Mouse (Mus musculus) spleen, postnatal 4 days (tissue): Measurements from ENCODE around the gene Dyrk3.

Experiments used
- DNase-seq, 2 experiments: peaks; one replicate each; pipeline ENCODE4 v3.0.0; 2022; ENCODE audit warnings: low spot score in 2 of 2

Gene Dyrk3

GRCm38 (mm10) chr1:131116430-131117011, 21.6 kb downstream of the Dyrk3 start:
- no peak for DNase-seq

DNA sequence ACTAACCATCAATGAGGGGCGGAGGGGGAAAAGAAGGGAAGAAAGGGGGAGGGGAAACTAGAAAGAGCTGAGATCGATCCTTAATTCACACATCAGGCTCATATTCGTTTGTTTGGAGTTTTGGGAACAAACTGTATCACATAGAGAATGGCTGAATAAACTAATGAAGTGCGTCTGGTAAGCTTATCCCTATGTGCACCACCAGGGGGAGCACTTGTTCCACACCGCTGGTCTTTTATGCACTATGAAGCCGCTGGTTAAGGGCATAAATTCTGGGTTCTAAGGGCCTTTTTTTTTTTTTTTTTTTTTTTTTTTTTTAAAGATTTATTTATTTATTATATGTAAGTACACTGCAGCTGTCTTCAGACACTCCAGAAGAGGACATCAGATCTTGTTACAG, 22.2 kb downstream of the Dyrk3 start:
- DNase-seq, result peak; percentile 65 to 86

DNA sequence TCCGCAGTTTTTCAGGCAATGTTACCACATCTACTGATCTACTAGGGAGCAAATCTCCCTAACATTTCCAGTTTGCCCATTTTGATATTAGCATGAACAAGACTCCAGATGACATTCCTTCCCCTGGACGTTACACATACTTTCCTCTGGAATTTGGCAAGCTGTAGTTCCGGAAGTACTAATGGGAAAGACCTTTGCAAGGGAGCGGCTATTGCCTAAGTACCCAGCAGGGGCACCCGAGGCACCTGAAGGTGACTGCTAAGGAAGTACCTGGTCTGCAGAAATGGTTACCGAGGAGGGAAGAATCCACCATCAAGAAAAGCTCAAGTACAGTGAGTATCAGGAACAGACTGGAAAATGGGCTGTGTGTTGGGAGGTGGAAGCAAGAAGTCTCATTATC, 25.6 kb downstream of the Dyrk3 start:
- DNase-seq, result no peak

GRCm38 (mm10) chr1:131110525-131111106, 27.5 kb downstream of the Dyrk3 start:
- DNase-seq, result no peak

DNA sequence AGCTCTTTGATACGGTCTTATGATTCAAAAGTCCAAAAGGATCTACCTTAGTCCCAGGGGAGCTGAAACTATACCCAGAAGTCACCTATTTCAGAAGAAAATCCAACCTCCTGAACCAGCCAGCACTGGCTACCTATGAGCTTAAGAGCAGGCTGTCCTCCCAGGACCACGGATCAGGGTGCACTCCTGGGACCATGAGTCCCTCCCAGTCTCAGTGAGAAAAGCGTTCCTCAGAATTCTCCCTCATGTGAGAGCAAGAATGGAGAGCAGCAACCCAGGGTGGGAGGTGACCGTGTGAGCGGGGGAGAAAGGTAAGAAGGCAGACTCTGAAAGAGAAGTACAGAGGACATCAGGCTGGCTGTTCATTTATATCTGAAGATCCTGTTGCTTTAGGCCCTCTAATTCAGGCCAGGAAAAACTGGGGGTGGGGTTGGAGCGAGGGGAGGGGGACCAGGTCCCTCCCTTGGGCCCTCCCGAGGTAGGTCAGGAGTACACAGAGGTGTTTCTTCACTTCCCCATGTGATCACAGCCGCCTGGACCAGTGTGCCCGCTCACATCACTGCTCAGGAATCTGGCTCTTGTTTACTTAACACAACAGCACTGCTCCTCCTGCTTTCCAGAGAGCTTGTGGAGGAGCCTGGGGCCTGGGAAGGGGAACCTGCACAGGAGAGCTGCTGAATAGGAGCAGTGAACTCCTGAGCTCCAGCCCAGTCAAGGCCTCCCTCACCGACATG, 30.4 kb downstream of the Dyrk3 start:
- DNase-seq, result no peak

- DNase-seq, result no peak
Observed at GRCm38 (mm10) chr1:131103776-131104424, 34.2 kb downstream of the Dyrk3 start.

GRCm38 (mm10) chr1:131100808-131101207, 37.3 kb downstream of the Dyrk3 start:
- DNase-seq, result no peak

GRCm38 (mm10) chr1:131097700-131098094, 40.4 kb downstream of the Dyrk3 start, which contains the start of gene Mapkapk2:
Gene Mapkapk2 (minus strand): TSS chr1:131097826.
- peak; percentile 91 to 96 for DNase-seq

- DNase-seq, result peak; percentile 53 to 81
Observed at GRCm38 (mm10) chr1:131096803-131097699, 41.1 kb downstream of the Dyrk3 start.

- no peak for DNase-seq
Observed at GRCm38 (mm10) chr1:131096132-131096695, 41.9 kb downstream of the Dyrk3 start.

- no peak for DNase-seq
Observed at GRCm38 (mm10) chr1:131095574-131095973, 42.6 kb downstream of the Dyrk3 start.

GRCm38 (mm10) chr1:131093889-131094288, 44.3 kb downstream of the Dyrk3 start:
- no peak for DNase-seq

DNA sequence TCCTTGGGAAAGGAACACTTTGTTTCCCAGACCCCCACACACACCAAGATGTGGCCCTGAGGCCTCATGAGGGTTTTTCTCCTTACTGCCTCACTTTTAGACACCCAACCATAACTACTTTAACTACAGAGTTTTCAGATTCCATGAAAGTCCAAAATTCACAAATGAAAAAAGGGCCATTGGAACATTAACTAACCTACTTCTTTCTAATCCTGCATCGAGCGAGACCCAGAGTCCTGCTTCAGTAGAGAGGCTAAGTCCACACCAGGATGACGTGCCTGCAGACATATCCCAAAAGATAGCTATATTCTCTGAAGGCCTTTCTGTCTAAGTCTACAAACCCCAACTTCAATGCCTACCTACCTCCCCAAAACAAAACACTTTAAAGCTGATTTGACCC, 45.3 kb downstream of the Dyrk3 start:
- no peak for DNase-seq

DNA sequence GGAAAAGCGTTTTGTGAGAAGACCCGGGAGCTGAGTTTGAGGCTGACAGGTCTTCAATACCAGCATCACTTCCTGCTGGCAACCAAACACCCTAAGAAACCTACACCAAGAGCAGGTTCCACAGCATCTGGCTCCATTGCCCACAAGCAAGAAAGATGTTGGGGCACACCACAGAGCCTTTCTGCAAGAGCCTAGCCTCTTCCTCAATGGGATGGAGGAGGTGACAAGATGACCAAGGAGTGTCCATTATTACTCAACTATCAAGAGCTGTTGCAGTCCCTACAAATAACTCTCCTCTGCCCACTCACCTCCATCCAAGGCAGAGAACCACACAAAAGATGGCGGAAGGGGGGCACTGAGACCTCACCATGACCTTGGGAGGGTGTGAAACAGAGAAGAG, 46.0 kb downstream of the Dyrk3 start:
- no peak for DNase-seq

DNA sequence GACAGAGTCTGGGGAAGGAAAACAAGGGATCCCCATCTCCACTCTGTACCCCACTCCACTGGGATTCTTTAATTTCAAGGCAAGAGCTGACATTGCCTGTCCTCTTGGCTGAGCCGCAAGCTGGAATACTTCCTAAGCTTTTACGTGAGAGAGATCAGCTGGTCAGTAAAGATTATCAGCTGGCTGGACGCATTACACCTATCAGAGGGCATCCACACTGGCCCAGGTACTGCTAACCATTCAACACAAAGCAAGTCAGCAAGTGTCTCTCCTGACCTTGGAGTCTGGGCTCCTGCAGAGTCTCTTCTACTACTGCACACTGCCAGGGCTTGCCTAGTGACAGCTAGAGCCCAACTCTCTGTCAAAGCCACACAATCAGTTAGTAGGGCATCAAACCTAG, 46.7 kb downstream of the Dyrk3 start:
- no peak for DNase-seq

GRCm38 (mm10) chr1:131090877-131091276, 47.3 kb downstream of the Dyrk3 start:
- no peak for DNase-seq

DNA sequence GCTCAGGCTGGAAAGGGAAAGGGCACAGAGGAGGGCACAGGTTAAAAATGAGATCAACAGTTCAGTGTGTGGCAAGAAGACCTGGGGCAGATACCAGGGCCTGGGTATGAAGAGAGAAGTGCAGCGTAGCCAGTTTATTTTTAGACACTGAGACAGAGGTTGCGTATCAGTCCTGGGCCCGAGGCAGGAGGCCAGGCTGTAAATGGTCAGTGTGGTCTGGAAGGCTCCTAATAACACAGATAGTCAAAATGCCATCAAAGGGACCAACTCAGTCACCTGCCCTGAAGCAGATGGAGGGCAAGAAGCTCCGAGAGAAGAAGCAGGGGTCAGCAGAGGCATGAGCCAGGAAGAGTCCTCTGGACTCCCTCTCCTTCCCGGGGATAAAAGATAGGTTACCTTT, 47.9 kb downstream of the Dyrk3 start:
- DNase-seq, result no peak

GRCm38 (mm10) chr1:131089525-131090127, 48.5 kb downstream of the Dyrk3 start:
- DNase-seq, result no peak

- no peak for DNase-seq
Observed at GRCm38 (mm10) chr1:131088547-131088946, 49.6 kb downstream of the Dyrk3 start.

DNA sequence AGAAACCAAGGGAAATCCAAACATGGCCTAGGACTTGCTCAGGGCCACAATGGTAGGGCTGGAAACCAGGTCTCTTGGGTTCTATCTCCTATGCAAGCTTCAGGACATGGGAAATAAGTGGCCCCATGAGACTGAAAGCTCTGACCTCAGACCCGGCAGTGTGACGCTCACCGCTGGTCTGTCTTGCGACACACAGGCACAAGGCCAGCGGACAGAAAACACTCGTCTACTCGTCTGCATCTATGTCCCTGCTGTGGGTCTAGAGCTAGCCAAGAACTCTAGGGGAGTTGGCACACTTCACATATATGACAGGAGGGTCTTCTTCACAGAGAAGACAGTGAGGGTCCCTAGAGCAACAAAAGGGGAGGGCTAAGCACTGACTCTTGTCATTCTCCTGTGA, 51.2 kb downstream of the Dyrk3 start:
- no peak for DNase-seq
